ENCODE assay signal across 17 mouse cellular contexts in genomic region chr12:5245207-5245597, GRCm38 (mm10).
DNase-seq lines count a peak whose midpoint lies in the region; TF ChIP-seq lines count a peak whose summit lies in the region.
"Had no signal": no experiment of that assay in that cellular context is flagged by ENCODE, and none has a peak within 500 bp of the region (broad histone marks: within the 10 kb centered on the region; RNA-seq: fewer than 3 reads in every experiment).

No protein-coding gene starts in this region.

- no peaks in the 10 kb centered on the region for H3K36me3 ChIP-seq in embryonic facial prominence, embryonic 10.5 days (replicated peaks)
- H3K36me3 ChIP-seq: forebrain, embryonic 12.5 days; G1E; stomach, embryonic 15.5 days had no signal

- no peak overlapping the region for H3K4me3 ChIP-seq in layer of hippocampus, adult 2 months
- H3K4me3 ChIP-seq in embryonic facial prominence, embryonic 10.5 days, result no peak overlapping the region
- H3K4me3 ChIP-seq: forebrain, embryonic 12.5 days; heart, adult 2 months; myocyte; stomach, embryonic 15.5 days had no signal

- no peaks in the 10 kb centered on the region for H3K9me3 ChIP-seq in embryonic facial prominence, embryonic 10.5 days
- H3K9me3 ChIP-seq: forebrain, embryonic 12.5 days; stomach, embryonic 15.5 days had no signal

- DNase-seq in cerebellum, postnatal 10 days, result peak; percentile 60 to 66
- no peak for DNase-seq in cerebellum, adult 9-10 months
- DNase-seq in layer of hippocampus, adult 2 months (ENCODE audit: low spot score in 2 of 2), result no peak
- no peak for DNase-seq in layer of hippocampus, adult 18-20 months (ENCODE audit: low spot score in 2 of 2)
- DNase-seq in adrenal gland, postnatal 14 days, result peak; percentile 71
- DNase-seq in embryonic facial prominence, embryonic 10.5 days (ENCODE audit: low spot score), result no peak
- no peak for DNase-seq in embryo, embryonic 10.5 days (ENCODE audit: low spot score)
- no peak for DNase-seq in T-cell, adult 2 months (ENCODE audit: low spot score)
- DNase-seq: cerebellum, adult 11-12 months; kidney, adult 2 months; lung, adult 2 months; right cerebral cortex, postnatal 25 days had no signal

- 61% methylated on average over 4 of the region's 4 CpGs for WGBS in embryonic facial prominence, embryonic 10.5 days

- no peaks in the 10 kb centered on the region for H3K27me3 ChIP-seq in embryonic facial prominence, embryonic 10.5 days (replicated peaks; ENCODE audit: low read depth, poor library complexity, severe bottlenecking)
- H3K27me3 ChIP-seq: forebrain, embryonic 12.5 days; stomach, embryonic 15.5 days had no signal

- H3K4me1 ChIP-seq in embryonic facial prominence, embryonic 10.5 days, result peaks cover 69% of the 10 kb centered on the region

- H3K27ac ChIP-seq in layer of hippocampus, adult 2 months, result peak overlapping the region; percentile 78
- H3K27ac ChIP-seq in embryonic facial prominence, embryonic 10.5 days (replicated peaks), result peak overlapping the region; percentile 41; the same call in 1 of the 2 replicates
- H3K27ac ChIP-seq: forebrain, embryonic 12.5 days; heart, adult 2 months; stomach, embryonic 15.5 days had no signal

- no peak for TF ChIP-seq CTCF in layer of hippocampus, adult 2 months (conservative IDR thresholded peaks at IDR 0.05)

Comparison
In these comparisons a context has a peak if more than half of its experiments do, and no peak if none do; other contexts are left out.
1. DNase-seq: peak in cerebellum, postnatal 10 days (2 of 2) and adrenal gland, postnatal 14 days (single experiment); none in cerebellum, adult 9-10 months (single experiment), layer of hippocampus, adult 2 months (0 of 2), layer of hippocampus, adult 18-20 months (0 of 2), embryonic facial prominence, embryonic 10.5 days (single experiment), embryo, embryonic 10.5 days (single experiment) and T-cell, adult 2 months (single experiment).